Comparison of ENCODE assay signal across 10 mouse cellular contexts in genomic region chr4:62133706-62134105, GRCm38 (mm10). TPM values are rescaled to one million over a fixed set of nuclear protein-coding genes. Genes with fewer than 3 reads are reported as not detected.
DNase-seq lines count a peak whose midpoint lies in the region; ATAC-seq lines count a peak whose summit lies in the region.
"Had no signal": no experiment of that assay in that cellular context is flagged by ENCODE, and none has a peak within 500 bp of the region (broad histone marks: within the 10 kb centered on the region; RNA-seq: fewer than 3 reads in every experiment).

No protein-coding gene starts in this region.

- H3K36me3 ChIP-seq in forebrain, embryonic 14.5 days (ENCODE audit: control insufficient read depth, insufficient read depth, low read length) = no peaks in the 10 kb centered on the region
- H3K36me3 ChIP-seq in forebrain, embryonic 10.5 days (replicated peaks) = no peaks in the 10 kb centered on the region
- H3K36me3 ChIP-seq: limb, embryonic 13.5 days had no signal

- peak; percentile 4 for DNase-seq in forebrain, embryonic 14.5 days (ENCODE audit: low spot score)
- DNase-seq in forebrain, embryonic 10.5 days (ENCODE audit: extremely low spot score, low spot score) = no peak
- DNase-seq in right cerebral cortex, adult 18-20 months = peak; percentile 22
- DNase-seq in right cerebral cortex, postnatal 36 days (ENCODE audit: low spot score in 2 of 2) = no peak
- DNase-seq in cerebellum, postnatal 14 days = peak; percentile 78 to 85
- peak; percentile 42 to 78 for DNase-seq in layer of hippocampus, adult 18-20 months (ENCODE audit: low spot score in 2 of 2)
- peak; percentile 55 for DNase-seq in retina, embryonic 14.5 days (ENCODE audit: low spot score)
- DNase-seq in liver = no peak

- H3K27ac ChIP-seq in forebrain, embryonic 14.5 days (ENCODE audit: low read depth, low read length) = no peak overlapping the region
- H3K27ac ChIP-seq in forebrain, embryonic 10.5 days = no peak overlapping the region
- H3K27ac ChIP-seq: limb, embryonic 13.5 days had no signal

- 68% methylated on average over 7 of the region's 7 CpGs for WGBS in forebrain, embryonic 14.5 days
- WGBS in forebrain, embryonic 10.5 days = 71% methylated on average over 7 of the region's 7 CpGs

- H3K4me3 ChIP-seq in forebrain, embryonic 14.5 days (ENCODE audit: low read depth, low read length) = no peak overlapping the region
- no peak overlapping the region for H3K4me3 ChIP-seq in forebrain, embryonic 10.5 days
- H3K4me3 ChIP-seq: erythroblast, embryonic 14.5 days; limb, embryonic 13.5 days had no signal

- H3K4me1 ChIP-seq in forebrain, embryonic 14.5 days (ENCODE audit: control insufficient read depth, insufficient read depth, low read length) = no peaks in the 10 kb centered on the region
- H3K4me1 ChIP-seq in forebrain, embryonic 10.5 days = no peaks in the 10 kb centered on the region
- H3K4me1 ChIP-seq: limb, embryonic 13.5 days had no signal

- no peaks in the 10 kb centered on the region for H3K27me3 ChIP-seq in forebrain, embryonic 14.5 days (replicated peaks; ENCODE audit: control insufficient read depth, insufficient read depth, low read length)
- H3K27me3 ChIP-seq in forebrain, embryonic 10.5 days (ENCODE audit: poor library complexity, severe bottlenecking) = no peaks in the 10 kb centered on the region
- H3K27me3 ChIP-seq: limb, embryonic 13.5 days had no signal

- peaks cover 5% of the 10 kb centered on the region; the same call in 1 of the 2 replicates for H3K9me3 ChIP-seq in forebrain, embryonic 14.5 days (replicated peaks; ENCODE audit: control insufficient read depth, low read length)
- peaks cover 58% of the 10 kb centered on the region for H3K9me3 ChIP-seq in forebrain, embryonic 10.5 days

- no peak overlapping the region for H3K9ac ChIP-seq in forebrain, embryonic 14.5 days (ENCODE audit: low read length)
- H3K9ac ChIP-seq: limb, embryonic 13.5 days had no signal

- no peak for ATAC-seq in forebrain, embryonic 14.5 days

- H3K4me2 ChIP-seq in forebrain, embryonic 14.5 days (ENCODE audit: low read length) = no peak overlapping the region
- H3K4me2 ChIP-seq: limb, embryonic 13.5 days had no signal

RNA-seq across cellular contexts. Expression of gene Mup21, which starts 17.0 kb away (rescaled TPM):
- polyA plus RNA-seq in forebrain, embryonic 14.5 days (2014; fragmentation: Nextera tagmentation; extraction: Ambion mirVana) = not detected in 2 replicates
- polyA plus RNA-seq in forebrain, embryonic 10.5 days (2016; fragmentation: Nextera tagmentation; extraction: Ambion mirVana) = not detected in 2 replicates
- total RNA-seq in layer of hippocampus, adult 18-20 months (2021) = not detected
- polyA plus RNA-seq: erythroblast, embryonic 14.5 days; limb, embryonic 13.5 days had no signal

RNA-seq across cellular contexts. Expression of gene Mup3, which starts 46.6 kb away (rescaled TPM):
- polyA plus RNA-seq in forebrain, embryonic 14.5 days (2014; fragmentation: Nextera tagmentation; extraction: Ambion mirVana) = not detected in 2 replicates
- polyA plus RNA-seq in forebrain, embryonic 10.5 days (2016; fragmentation: Nextera tagmentation; extraction: Ambion mirVana) = not detected in 2 replicates
- total RNA-seq in layer of hippocampus, adult 18-20 months (2021) = not detected
- polyA plus RNA-seq: erythroblast, embryonic 14.5 days; limb, embryonic 13.5 days had no signal

Comparison
In these comparisons a context has a peak if more than half of its experiments do, and no peak if none do; other contexts are left out.
1. DNase-seq: peak in forebrain, embryonic 14.5 days (single experiment), right cerebral cortex, adult 18-20 months (single experiment), cerebellum, postnatal 14 days (2 of 2), layer of hippocampus, adult 18-20 months (2 of 2) and retina, embryonic 14.5 days (single experiment); none in forebrain, embryonic 10.5 days (single experiment), right cerebral cortex, postnatal 36 days (0 of 2) and liver (single experiment).